Comparison of ENCODE assay signal across 9 mouse cellular contexts in the genomic region with DNA sequence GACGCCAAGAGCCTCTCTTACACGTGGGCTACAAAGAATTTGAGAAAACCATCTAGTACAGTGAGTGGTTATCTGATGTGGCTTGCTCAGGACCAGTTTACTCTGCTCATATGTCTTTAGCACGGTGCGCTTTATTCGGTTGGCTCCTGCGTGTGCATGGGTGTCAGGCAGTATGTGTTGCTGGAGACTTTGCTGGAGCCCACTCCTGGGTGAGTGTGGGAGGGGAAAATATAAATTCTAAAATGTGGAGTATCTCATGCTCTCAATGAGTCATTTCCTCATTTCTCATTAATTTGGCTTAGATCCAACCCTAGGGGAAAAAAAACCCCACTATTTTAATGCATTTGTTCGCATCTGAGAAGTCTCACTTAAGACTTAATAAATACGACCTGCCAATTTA. TPM values are rescaled to one million over a fixed set of nuclear protein-coding genes. Genes with fewer than 3 reads are reported as not detected.
DNase-seq lines count a peak whose midpoint lies in the region; ATAC-seq lines count a peak whose summit lies in the region.
"Had no signal": no experiment of that assay in that cellular context is flagged by ENCODE, and none has a peak within 500 bp of the region (broad histone marks: within the 10 kb centered on the region; RNA-seq: fewer than 3 reads in every experiment).

No protein-coding gene starts in this region.

- DNase-seq in lung, postnatal 36 days: no peak
- DNase-seq in embryonic facial prominence, embryonic 11.5 days (ENCODE audit: low spot score): no peak
- DNase-seq in embryo, embryonic 9.5 days (ENCODE audit: extremely low spot score): no peak
- DNase-seq in urinary bladder, postnatal 10 days (ENCODE audit: low spot score): no peak

- 0 out of 2 replicates have a peak overlapping the region, but pooled peaks have one; percentile 2 for H3K27ac ChIP-seq in lung, embryonic 15.5 days
- H3K27ac ChIP-seq in embryonic facial prominence, embryonic 11.5 days (replicated peaks; ENCODE audit: low read depth, low read length): no peak overlapping the region
- H3K27ac ChIP-seq in hindbrain, embryonic 12.5 days: peak overlapping the region; percentile 76
- peak overlapping the region; percentile 50 for H3K27ac ChIP-seq in neural tube, embryonic 13.5 days (replicated peaks)
- H3K27ac ChIP-seq: embryonic facial prominence, embryonic 15.5 days; limb, embryonic 13.5 days had no signal

- no peaks in the 10 kb centered on the region for H3K36me3 ChIP-seq in lung, embryonic 15.5 days
- H3K36me3 ChIP-seq in embryonic facial prominence, embryonic 11.5 days (replicated peaks; ENCODE audit: control insufficient read depth, insufficient read depth, low read depth, low read length): no peaks in the 10 kb centered on the region
- H3K36me3 ChIP-seq in hindbrain, embryonic 12.5 days: no peaks in the 10 kb centered on the region
- H3K36me3 ChIP-seq in neural tube, embryonic 13.5 days: no peaks in the 10 kb centered on the region
- H3K36me3 ChIP-seq: embryonic facial prominence, embryonic 15.5 days; limb, embryonic 13.5 days had no signal

- H3K4me1 ChIP-seq in lung, embryonic 15.5 days: peaks cover 13% of the 10 kb centered on the region
- no peaks in the 10 kb centered on the region for H3K4me1 ChIP-seq in embryonic facial prominence, embryonic 11.5 days (ENCODE audit: control insufficient read depth, insufficient read depth, low read length)
- peaks cover 22% of the 10 kb centered on the region for H3K4me1 ChIP-seq in hindbrain, embryonic 12.5 days
- peaks cover 23% of the 10 kb centered on the region for H3K4me1 ChIP-seq in neural tube, embryonic 13.5 days (replicated peaks)

- H3K9me3 ChIP-seq in lung, embryonic 15.5 days: no peaks in the 10 kb centered on the region
- no peaks in the 10 kb centered on the region for H3K9me3 ChIP-seq in embryonic facial prominence, embryonic 11.5 days (replicated peaks; ENCODE audit: control insufficient read depth, low read length)
- no peaks in the 10 kb centered on the region for H3K9me3 ChIP-seq in hindbrain, embryonic 12.5 days (replicated peaks)
- no peaks in the 10 kb centered on the region for H3K9me3 ChIP-seq in neural tube, embryonic 13.5 days
- H3K9me3 ChIP-seq: embryonic facial prominence, embryonic 15.5 days; limb, embryonic 13.5 days had no signal

- H3K4me2 ChIP-seq in lung, embryonic 15.5 days: no peak overlapping the region
- H3K4me2 ChIP-seq in embryonic facial prominence, embryonic 11.5 days (ENCODE audit: low read depth, low read length): no peak overlapping the region
- 0 out of 2 replicates have a peak overlapping the region, but pooled peaks have one; percentile 13 for H3K4me2 ChIP-seq in hindbrain, embryonic 12.5 days (replicated peaks)
- H3K4me2 ChIP-seq in neural tube, embryonic 13.5 days: no peak overlapping the region
- H3K4me2 ChIP-seq: embryonic facial prominence, embryonic 15.5 days; limb, embryonic 13.5 days had no signal

- H3K27me3 ChIP-seq in lung, embryonic 15.5 days: no peaks in the 10 kb centered on the region
- H3K27me3 ChIP-seq in embryonic facial prominence, embryonic 11.5 days (ENCODE audit: control insufficient read depth, insufficient read depth, low read length): no peaks in the 10 kb centered on the region
- no peaks in the 10 kb centered on the region for H3K27me3 ChIP-seq in hindbrain, embryonic 12.5 days
- no peaks in the 10 kb centered on the region for H3K27me3 ChIP-seq in neural tube, embryonic 13.5 days
- H3K27me3 ChIP-seq: embryonic facial prominence, embryonic 15.5 days; limb, embryonic 13.5 days had no signal

- 36% methylated on average over 8 of the region's 8 CpGs for whole genome bisulfite sequencing in lung, embryonic 15.5 days
- WGBS in embryonic facial prominence, embryonic 11.5 days: 77% methylated on average over 8 of the region's 8 CpGs
- 48% methylated on average over 8 of the region's 8 CpGs for WGBS in hindbrain, embryonic 12.5 days
- WGBS in neural tube, embryonic 13.5 days: 34% methylated on average over 8 of the region's 8 CpGs

- H3K9ac ChIP-seq in lung, embryonic 15.5 days: no peak overlapping the region
- no peak overlapping the region for H3K9ac ChIP-seq in embryonic facial prominence, embryonic 11.5 days (replicated peaks; ENCODE audit: low read length)
- H3K9ac ChIP-seq in hindbrain, embryonic 12.5 days: no peak overlapping the region
- H3K9ac ChIP-seq in neural tube, embryonic 13.5 days: peak overlapping the region; percentile 31; the same call in 1 of the 2 replicates
- H3K9ac ChIP-seq: embryonic facial prominence, embryonic 15.5 days; limb, embryonic 13.5 days had no signal

- no peak overlapping the region for H3K4me3 ChIP-seq in lung, embryonic 15.5 days
- no peak overlapping the region for H3K4me3 ChIP-seq in embryonic facial prominence, embryonic 11.5 days (ENCODE audit: low read depth, low read length)
- no peak overlapping the region for H3K4me3 ChIP-seq in hindbrain, embryonic 12.5 days
- H3K4me3 ChIP-seq in neural tube, embryonic 13.5 days: no peak overlapping the region
- H3K4me3 ChIP-seq: embryonic facial prominence, embryonic 15.5 days; limb, embryonic 13.5 days had no signal

- ATAC-seq in lung, embryonic 15.5 days (ENCODE audit: borderline replicate concordance, extremely low read depth, low FRiP score, low TSS enrichment): peak; percentile 49; the same call in 1 of the 2 replicates
- 0 out of 2 replicates have a peak, but pooled peaks have one; percentile 17 for ATAC-seq in embryonic facial prominence, embryonic 11.5 days (replicated peaks; ENCODE audit: insufficient number of reproducible peaks, low FRiP score, low TSS enrichment, low read depth)
- ATAC-seq in hindbrain, embryonic 12.5 days (ENCODE audit: low FRiP score): peak; percentile 42
- peak; percentile 57; the same call in 1 of the 2 replicates for ATAC-seq in neural tube, embryonic 13.5 days (ENCODE audit: low read depth)

RNA-seq across cellular contexts. Expression of gene Rai14, which starts 33.2 kb away (rescaled TPM):
- 60.5 and 69.9 TPM in 2 replicates for polyA plus RNA-seq in lung, embryonic 15.5 days (2015; fragmentation: Nextera tagmentation; extraction: Ambion mirVana)
- polyA plus RNA-seq in embryonic facial prominence, embryonic 11.5 days (2014; fragmentation: Nextera tagmentation; extraction: Ambion mirVana): 76.4 and 92.0 TPM in 2 replicates
- 64.9 and 70.5 TPM in 2 replicates for polyA plus RNA-seq in hindbrain, embryonic 12.5 days (2016; fragmentation: Nextera tagmentation; extraction: Ambion mirVana)
- polyA plus RNA-seq in neural tube, embryonic 13.5 days (2015; fragmentation: Nextera tagmentation; extraction: Ambion mirVana): 19.9 and 28.0 TPM in 2 replicates
